Mouse (Mus musculus) lung, adult 2 months (tissue): ENCODE results near the gene Gja1.

Source experiments
- CTCF ChIP-seq: fragments of 200-500 bp; IDR thresholded peaks from 2 replicates; pipeline ENCODE4 v1.5.1; 2011; ENCODE audit warnings: mild to moderate bottlenecking, low read length, control low read depth; ENCODE audit not compliant: insufficient read depth
- POLR2A ChIP-seq: fragments of 200-500 bp; IDR thresholded peaks from 2 replicates; pipeline ENCODE4 v1.6.1; 2011; ENCODE audit warnings: low read depth, mild to moderate bottlenecking, control low read depth, low read length, borderline replicate concordance; ENCODE audit errors: extremely low read depth

GRCm38 (mm10) chr10:56378648-56379254, 1.6 kb downstream of the Gja1 start:
- TF ChIP-seq CTCF (no peak), POLR2A (peak; percentile 22; the same call in 1 of the 2 replicates)
